Mouse (Mus musculus): ENCODE data around the gene Grsf1. TPM values are rescaled to one million over a fixed set of nuclear protein-coding genes. Genes with fewer than 3 reads are reported as not detected.

Gene Grsf1
- polyA plus RNA-seq (2014; fragmentation: Nextera tagmentation; extraction: Ambion mirVana), result 64.1 and 64.6 TPM in 2 replicates

- H3K9me3 ChIP-seq (ENCODE audit: control insufficient read depth, low read length), result no peaks in the 10 kb centered on the region
- 0% methylated on average over 38 of the region's 127 CpGs for WGBS
- ATAC-seq (ENCODE audit: low read depth) (peak; percentile 94), DNase-seq (ENCODE audit: low spot score) (peak; percentile 94)
- H3K4me2 ChIP-seq (ENCODE audit: low read depth, low read length), result peak within 1 kb of the TSS; percentile 82
- H3K27me3 ChIP-seq (replicated peaks; ENCODE audit: control insufficient read depth, insufficient read depth, low read length), result no peaks in the 10 kb centered on the region
- peaks cover 21% of the 10 kb centered on the region for H3K36me3 ChIP-seq (ENCODE audit: control insufficient read depth, insufficient read depth, low read length)
- peak within 1 kb of the TSS; percentile 98 for H3K9ac ChIP-seq (ENCODE audit: low read depth, low read length)
- peak within 1 kb of the TSS; percentile 96 for H3K27ac ChIP-seq (replicated peaks; ENCODE audit: low read depth, low read length)
- peak within 1 kb of the TSS; percentile 94 for H3K4me3 ChIP-seq (ENCODE audit: low read depth, low read length)
- peaks cover 8% of the 10 kb centered on the region; the same call in 1 of the 2 replicates for H3K4me1 ChIP-seq (ENCODE audit: control insufficient read depth, insufficient read depth, low read length)
Measured at GRCm38 (mm10) chr5:88675443-88676387, at the start of gene Grsf1. Gene Grsf1 (minus strand): TSS chr5:88676171.

- WGBS, result 42% methylated on average over 3 of the region's 3 CpGs
- no peak for ATAC-seq (ENCODE audit: low read depth)
- no peak overlapping the region for H3K9ac ChIP-seq (ENCODE audit: low read depth, low read length)
Measured at GRCm38 (mm10) chr5:88724030-88724429, 48.1 kb upstream of the Grsf1 start.

GRCm38 (mm10) chr5:88722213-88722600 lies 46.2 kb upstream of the Grsf1 start:
- Histone ChIP-seq H3K9ac (ENCODE audit: low read depth, low read length) (peak overlapping the region; percentile 96), H3K4me3 (ENCODE audit: low read depth, low read length) (peak overlapping the region; percentile 97), H3K4me2 (ENCODE audit: low read depth, low read length) (peak overlapping the region; percentile 86), H3K27me3 (replicated peaks; ENCODE audit: control insufficient read depth, insufficient read depth, low read length) (no peaks in the 10 kb centered on the region), H3K4me1 (ENCODE audit: control insufficient read depth, insufficient read depth, low read length) (peaks cover 16% of the 10 kb centered on the region), H3K9me3 (ENCODE audit: control insufficient read depth, low read length) (no peaks in the 10 kb centered on the region), H3K36me3 (ENCODE audit: control insufficient read depth, insufficient read depth, low read length) (no peaks in the 10 kb centered on the region), H3K27ac (replicated peaks; ENCODE audit: low read depth, low read length) (no peak overlapping the region)
- WGBS, result 38% methylated on average over 4 of the region's 4 CpGs
- DNase-seq (ENCODE audit: low spot score) (no peak), ATAC-seq (ENCODE audit: low read depth) (no peak)

More at GRCm38 (mm10) chr5:88724030-88724429, 48.1 kb upstream of the Grsf1 start:
- no peaks in the 10 kb centered on the region for H3K27me3 ChIP-seq (replicated peaks; ENCODE audit: control insufficient read depth, insufficient read depth, low read length)
- DNase-seq (ENCODE audit: low spot score), result no peak
- H3K4me3 ChIP-seq (ENCODE audit: low read depth, low read length), result no peak overlapping the region
- peaks cover 16% of the 10 kb centered on the region for H3K4me1 ChIP-seq (ENCODE audit: control insufficient read depth, insufficient read depth, low read length)
- H3K27ac ChIP-seq (replicated peaks; ENCODE audit: low read depth, low read length), result no peak overlapping the region
- no peaks in the 10 kb centered on the region for H3K9me3 ChIP-seq (ENCODE audit: control insufficient read depth, low read length)
- 0 out of 2 replicates have a peak, but pooled peaks cover 2% of the 10 kb centered on the region for H3K36me3 ChIP-seq (ENCODE audit: control insufficient read depth, insufficient read depth, low read length)
- no peak overlapping the region for H3K4me2 ChIP-seq (ENCODE audit: low read depth, low read length)

- peaks cover 16% of the 10 kb centered on the region for H3K4me1 ChIP-seq (ENCODE audit: control insufficient read depth, insufficient read depth, low read length)
- peak overlapping the region; percentile 96 for H3K9ac ChIP-seq (ENCODE audit: low read depth, low read length)
- H3K4me2 ChIP-seq (ENCODE audit: low read depth, low read length), result peak overlapping the region; percentile 86
- DNase-seq (ENCODE audit: low spot score), result peak; percentile 22
- peak overlapping the region; percentile 90 for H3K27ac ChIP-seq (replicated peaks; ENCODE audit: low read depth, low read length)
- ATAC-seq (ENCODE audit: low read depth), result peak; percentile 12; the same call in 1 of the 2 replicates
- peak overlapping the region; percentile 97 for H3K4me3 ChIP-seq (ENCODE audit: low read depth, low read length)
- no peaks in the 10 kb centered on the region for H3K36me3 ChIP-seq (ENCODE audit: control insufficient read depth, insufficient read depth, low read length)
- H3K9me3 ChIP-seq (ENCODE audit: control insufficient read depth, low read length), result no peaks in the 10 kb centered on the region
- H3K27me3 ChIP-seq (replicated peaks; ENCODE audit: control insufficient read depth, insufficient read depth, low read length), result no peaks in the 10 kb centered on the region
- under 1% methylated on average over 30 of the region's 31 CpGs for WGBS
Measured at GRCm38 (mm10) chr5:88721565-88722212, 45.7 kb upstream of the Grsf1 start.

- peaks cover 16% of the 10 kb centered on the region for H3K4me1 ChIP-seq (ENCODE audit: control insufficient read depth, insufficient read depth, low read length)
- ATAC-seq (ENCODE audit: low read depth), result peak; percentile 70
- 0% methylated on average over 8 of the region's 38 CpGs for WGBS
Measured at GRCm38 (mm10) chr5:88721003-88721475, 45.1 kb upstream of the Grsf1 start.

GRCm38 (mm10) chr5:88720116-88721002 lies 44.4 kb upstream of the Grsf1 start, which contains the start of gene Mob1b:
Gene Mob1b (plus strand): TSS chr5:88720855.
- peak; percentile 95 for ATAC-seq (ENCODE audit: low read depth)
- Histone ChIP-seq H3K36me3 (ENCODE audit: control insufficient read depth, insufficient read depth, low read length) (no peaks in the 10 kb centered on the region), H3K27me3 (replicated peaks; ENCODE audit: control insufficient read depth, insufficient read depth, low read length) (no peaks in the 10 kb centered on the region), H3K4me3 (ENCODE audit: low read depth, low read length) (peak within 1 kb of the TSS; percentile 97), H3K9ac (ENCODE audit: low read depth, low read length) (peak within 1 kb of the TSS; percentile 96), H3K4me2 (ENCODE audit: low read depth, low read length) (peak within 1 kb of the TSS; percentile 86), H3K4me1 (ENCODE audit: control insufficient read depth, insufficient read depth, low read length) (peaks cover 16% of the 10 kb centered on the region), H3K27ac (replicated peaks; ENCODE audit: low read depth, low read length) (peak within 1 kb of the TSS; percentile 90), H3K9me3 (ENCODE audit: control insufficient read depth, low read length) (no peaks in the 10 kb centered on the region)
- DNase-seq (ENCODE audit: low spot score), result peak; percentile 96
- WGBS, result 1% methylated on average over 28 of the region's 54 CpGs

More at GRCm38 (mm10) chr5:88721003-88721475, 45.1 kb upstream of the Grsf1 start:
- Histone ChIP-seq H3K4me2 (ENCODE audit: low read depth, low read length) (peak overlapping the region; percentile 86), H3K9me3 (ENCODE audit: control insufficient read depth, low read length) (no peaks in the 10 kb centered on the region), H3K27me3 (replicated peaks; ENCODE audit: control insufficient read depth, insufficient read depth, low read length) (no peaks in the 10 kb centered on the region), H3K27ac (replicated peaks; ENCODE audit: low read depth, low read length) (peak overlapping the region; percentile 90), H3K36me3 (ENCODE audit: control insufficient read depth, insufficient read depth, low read length) (no peaks in the 10 kb centered on the region), H3K9ac (ENCODE audit: low read depth, low read length) (peak overlapping the region; percentile 96), H3K4me3 (ENCODE audit: low read depth, low read length) (peak overlapping the region; percentile 97)
- no peak for DNase-seq (ENCODE audit: low spot score)

- 90% methylated on average over 2 of the region's 2 CpGs for WGBS
- H3K4me3 ChIP-seq (ENCODE audit: low read depth, low read length), result no peak overlapping the region
- no peaks in the 10 kb centered on the region for H3K9me3 ChIP-seq (ENCODE audit: control insufficient read depth, low read length)
- DNase-seq (ENCODE audit: low spot score) (no peak), ATAC-seq (ENCODE audit: low read depth) (no peak)
- no peaks in the 10 kb centered on the region for H3K36me3 ChIP-seq (ENCODE audit: control insufficient read depth, insufficient read depth, low read length)
- H3K27ac ChIP-seq (replicated peaks; ENCODE audit: low read depth, low read length), result no peak overlapping the region
- no peak overlapping the region for H3K9ac ChIP-seq (ENCODE audit: low read depth, low read length)
- H3K4me2 ChIP-seq (ENCODE audit: low read depth, low read length), result no peak overlapping the region
- peaks cover 6% of the 10 kb centered on the region for H3K4me1 ChIP-seq (ENCODE audit: control insufficient read depth, insufficient read depth, low read length)
- H3K27me3 ChIP-seq (replicated peaks; ENCODE audit: control insufficient read depth, insufficient read depth, low read length), result no peaks in the 10 kb centered on the region
Measured at GRCm38 (mm10) chr5:88716983-88717382, 41.0 kb upstream of the Grsf1 start.

- ATAC-seq (ENCODE audit: low read depth), result no peak
Measured at GRCm38 (mm10) chr5:88712328-88712727, 36.4 kb upstream of the Grsf1 start.

More at GRCm38 (mm10) chr5:88712328-88712727, 36.4 kb upstream of the Grsf1 start:
- Histone ChIP-seq H3K36me3 (ENCODE audit: control insufficient read depth, insufficient read depth, low read length) (no peaks in the 10 kb centered on the region), H3K4me3 (ENCODE audit: low read depth, low read length) (no peak overlapping the region), H3K27ac (replicated peaks; ENCODE audit: low read depth, low read length) (no peak overlapping the region), H3K4me2 (ENCODE audit: low read depth, low read length) (no peak overlapping the region), H3K9ac (ENCODE audit: low read depth, low read length) (no peak overlapping the region), H3K4me1 (ENCODE audit: control insufficient read depth, insufficient read depth, low read length) (no peaks in the 10 kb centered on the region), H3K27me3 (replicated peaks; ENCODE audit: control insufficient read depth, insufficient read depth, low read length) (no peaks in the 10 kb centered on the region), H3K9me3 (ENCODE audit: control insufficient read depth, low read length) (no peaks in the 10 kb centered on the region)
- DNase-seq (ENCODE audit: low spot score), result no peak
- WGBS, result 68% methylated on average over 6 of the region's 6 CpGs

Measured in embryonic facial prominence, embryonic 14.5 days (tissue).